ENCODE assay signal across 9 mouse cellular contexts in the genomic region with DNA sequence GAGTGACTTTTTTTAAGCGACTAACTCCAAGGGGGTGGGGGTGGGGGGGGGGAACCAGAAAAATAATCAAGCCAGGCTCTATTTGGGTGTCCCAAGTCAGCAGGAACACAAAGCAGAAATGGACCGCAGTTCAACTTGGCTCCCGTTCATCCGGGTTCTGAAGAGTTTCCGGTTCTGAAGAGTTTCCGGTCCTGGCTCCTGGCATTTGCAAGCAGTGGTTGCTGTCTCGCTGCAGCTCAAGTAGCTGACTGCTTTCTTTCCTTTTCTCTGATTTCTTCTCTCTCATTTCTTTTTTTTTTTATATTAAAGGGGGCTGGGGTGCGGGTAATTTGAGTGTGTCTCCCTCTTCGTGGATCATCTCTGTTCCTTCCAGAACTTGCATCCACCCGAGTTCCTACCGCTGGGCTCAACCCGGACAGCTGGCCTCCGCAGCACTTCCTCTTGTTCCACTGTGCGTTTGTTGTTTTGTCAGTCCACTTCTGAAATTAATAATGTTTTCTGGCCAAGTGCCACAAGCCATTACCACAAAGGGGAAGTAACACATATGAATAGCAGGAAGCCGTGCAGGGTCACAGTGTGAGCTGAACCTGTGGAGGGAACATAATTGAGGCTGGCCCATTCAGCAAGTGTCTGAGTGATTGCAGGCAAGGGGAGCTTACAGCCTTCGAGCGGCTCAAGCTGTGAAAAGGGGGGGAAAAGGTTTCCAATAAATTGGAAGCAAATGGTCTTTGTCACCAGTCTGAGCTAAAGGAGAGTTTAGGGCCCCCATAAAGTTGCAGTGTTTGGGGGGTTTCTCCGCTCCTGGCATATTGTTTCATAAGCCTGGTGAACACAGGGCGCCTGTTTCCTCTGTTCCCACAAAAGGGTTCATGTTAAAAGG. TPM values are rescaled to one million over a fixed set of nuclear protein-coding genes. Genes with fewer than 3 reads are reported as not detected.
DNase-seq lines count a peak whose midpoint lies in the region; ATAC-seq lines count a peak whose summit lies in the region.
"Had no signal": no experiment of that assay in that cellular context is flagged by ENCODE, and none has a peak within 500 bp of the region (broad histone marks: within the 10 kb centered on the region; RNA-seq: fewer than 3 reads in every experiment).

No protein-coding gene starts in this region.

- H3K27ac ChIP-seq in forebrain, embryonic 16.5 days (ENCODE audit: low read length), result no peak overlapping the region; the same call in 1 of the 2 replicates
- H3K27ac ChIP-seq in hindbrain, embryonic 11.5 days (ENCODE audit: low read depth, low read length), result peak overlapping the region; percentile 70

- no peaks in the 10 kb centered on the region for H3K36me3 ChIP-seq in forebrain, embryonic 16.5 days (ENCODE audit: control insufficient read depth, insufficient read depth)
- H3K36me3 ChIP-seq in hindbrain, embryonic 11.5 days (ENCODE audit: control insufficient read depth, insufficient read depth, low read length), result no peaks in the 10 kb centered on the region

- peaks cover 30% of the 10 kb centered on the region for H3K4me1 ChIP-seq in forebrain, embryonic 16.5 days (replicated peaks; ENCODE audit: control insufficient read depth, insufficient read depth, low read length)
- peaks cover 21% of the 10 kb centered on the region for H3K4me1 ChIP-seq in hindbrain, embryonic 11.5 days (replicated peaks; ENCODE audit: control insufficient read depth, insufficient read depth, low read length)

- intact Hi-C loops in left cerebral cortex, postnatal 4 days (cut with DNase I), result loop anchor here (10.0 kb wide), 1 partner anchor 186 kb away; no protein-coding TSS in a partner anchor

- peak; percentile 47; the same call in 1 of the 2 replicates for ATAC-seq in forebrain, embryonic 16.5 days
- ATAC-seq in hindbrain, embryonic 11.5 days (ENCODE audit: low FRiP score), result peak; percentile 64
- peak; percentile 43 for ATAC-seq in megakaryocyte-erythroid progenitor cell, adult 5-6 weeks (replicated peaks; ENCODE audit: low FRiP score, low TSS enrichment, poor library complexity, severe bottlenecking)

- no peak overlapping the region for H3K4me3 ChIP-seq in forebrain, embryonic 16.5 days (replicated peaks; ENCODE audit: low read length)
- H3K4me3 ChIP-seq in hindbrain, embryonic 11.5 days (ENCODE audit: low read depth, low read length), result no peak overlapping the region
- H3K4me3 ChIP-seq: erythroblast, embryonic 14.5 days had no signal

- DNase-seq in CD4-positive, CD25-positive, alpha-beta regulatory T cell, adult 2 months (ENCODE audit: low read depth, low spot score), result peak; percentile 77
- peak; percentile 72 for DNase-seq in adrenal gland, postnatal 10 days
- peak; percentile 48 for DNase-seq in hindbrain, embryonic 11.5 days (ENCODE audit: low spot score)
- peak; percentile 24 for DNase-seq in left cerebral cortex, postnatal 4 days
- peak; percentile 60 to 66 for DNase-seq in spleen, adult 18-20 months
- no peak for DNase-seq in cerebellum, postnatal 25 days

- no peaks in the 10 kb centered on the region for H3K9me3 ChIP-seq in forebrain, embryonic 16.5 days (ENCODE audit: control insufficient read depth, low read length)
- no peaks in the 10 kb centered on the region for H3K9me3 ChIP-seq in hindbrain, embryonic 11.5 days (ENCODE audit: control insufficient read depth, low read length)

- H3K9ac ChIP-seq in forebrain, embryonic 16.5 days (replicated peaks; ENCODE audit: low read depth, low read length), result 0 out of 2 replicates have a peak overlapping the region, but pooled peaks have one; percentile 6
- 0 out of 2 replicates have a peak overlapping the region, but pooled peaks have one; percentile 11 for H3K9ac ChIP-seq in hindbrain, embryonic 11.5 days (ENCODE audit: low read depth, low read length)

- peak overlapping the region; percentile 40 for H3K4me2 ChIP-seq in forebrain, embryonic 16.5 days (ENCODE audit: low read length)
- peak overlapping the region; percentile 17; the same call in 1 of the 2 replicates for H3K4me2 ChIP-seq in hindbrain, embryonic 11.5 days (replicated peaks; ENCODE audit: low read depth, low read length)

- peaks cover 2% of the 10 kb centered on the region; the same call in 1 of the 2 replicates for H3K27me3 ChIP-seq in forebrain, embryonic 16.5 days (replicated peaks; ENCODE audit: control insufficient read depth, insufficient read depth, low read length)
- no peaks in the 10 kb centered on the region for H3K27me3 ChIP-seq in hindbrain, embryonic 11.5 days (ENCODE audit: control insufficient read depth, insufficient read depth, low read length)

- 21% methylated on average over 19 of the region's 19 CpGs for WGBS in forebrain, embryonic 16.5 days
- WGBS in hindbrain, embryonic 11.5 days, result 31% methylated on average over 19 of the region's 19 CpGs

RNA-seq across cellular contexts. Expression of gene Dusp6, which starts 5.6 kb away (rescaled TPM):
- 10 to 100 TPM; 90.0 to 93.5 TPM for total RNA-seq in adrenal gland, postnatal 10 days (2021)
- polyA plus RNA-seq in forebrain, embryonic 16.5 days (2015; fragmentation: Nextera tagmentation; extraction: Ambion mirVana), result 37.0 and 44.1 TPM in 2 replicates
- polyA plus RNA-seq in hindbrain, embryonic 11.5 days (2014; fragmentation: Nextera tagmentation; extraction: Ambion mirVana), result 41.3 and 48.3 TPM in 2 replicates
- total RNA-seq in left cerebral cortex, postnatal 4 days (2021), result 10 to 100 TPM; 52.6 to 53.1 TPM
- total RNA-seq in megakaryocyte-erythroid progenitor cell, adult 5-6 weeks (2014; fragmentation: Nextera tagmentation), result 5.4 and 14.8 TPM in 2 replicates
- total RNA-seq in megakaryocyte-erythroid progenitor cell, adult 5-6 weeks (2017), result 20.6 and 20.9 TPM in 2 replicates

Comparison
In these comparisons a context has a peak if more than half of its experiments do, and no peak if none do; other contexts are left out.
1. DNase-seq: peak in CD4-positive, CD25-positive, alpha-beta regulatory T cell, adult 2 months (single experiment), adrenal gland, postnatal 10 days (single experiment), hindbrain, embryonic 11.5 days (single experiment), left cerebral cortex, postnatal 4 days (single experiment) and spleen, adult 18-20 months (2 of 2); none in cerebellum, postnatal 25 days (0 of 2).
2. Peak in every context shown above with its lines, with median percentiles within 50 percentile points of each other: ATAC-seq.